Mouse (Mus musculus): ENCODE measurements around the gene Pdcl3. TPM values are rescaled to one million over a fixed set of nuclear protein-coding genes. Genes with fewer than 3 reads are reported as not detected.

Pdcl3 gene
- total and polyA plus RNA-seq, 3 experiments, result 51.6 to 67.0 (median 65.5) TPM

DNA sequence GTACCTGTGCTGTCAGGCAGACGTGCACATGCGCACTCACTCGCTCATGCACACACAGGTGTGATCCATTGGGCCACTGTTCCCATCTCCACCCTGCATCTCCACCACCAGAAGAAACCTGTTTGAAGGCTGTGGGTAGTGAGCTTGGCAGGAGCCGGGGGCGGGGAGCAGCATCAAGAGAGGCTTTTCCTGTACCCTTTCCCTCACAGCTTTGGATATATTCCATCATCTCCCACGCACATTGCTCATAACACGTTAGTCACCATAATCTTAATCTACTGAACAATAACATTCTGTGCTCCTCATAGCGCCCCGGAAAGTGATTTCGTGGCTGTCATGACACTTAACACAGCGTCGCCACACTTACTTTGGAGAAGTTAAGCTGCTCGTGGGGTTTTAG is 27.2 kb downstream of the Pdcl3 start:
- ATAC-seq (ENCODE audit: extremely low read depth, insufficient number of reproducible peaks, low FRiP score, poor library complexity, severe bottlenecking), result no peak
- H3K4me1 ChIP-seq (ENCODE audit: insufficient read depth, low read depth, low read length), result peaks cover 4% of the 10 kb centered on the region; the same call in 1 of the 2 replicates
- peaks cover 9% of the 10 kb centered on the region for H3K27me3 ChIP-seq (ENCODE audit: insufficient read depth, low read length)
- H3K36me3 ChIP-seq (replicated peaks), result no peaks in the 10 kb centered on the region
- no peak for DNase-seq (ENCODE audit: low spot score)
- H3K4me3 ChIP-seq (ENCODE audit: low read depth, low read length), result no peak overlapping the region
- TF ChIP-seq GATA2 (IDR thresholded peaks at IDR 0.05; ENCODE audit: borderline replicate concordance, low read depth, low read length) (no peak), TAL1 (conservative IDR thresholded peaks at IDR 0.05; ENCODE audit: low read depth, low read length) (no peak), POLR2AphosphoS5 (IDR thresholded peaks at IDR 0.05; ENCODE audit: insufficient replicate concordance, low read depth, low read length) (no peak), CTCF (IDR thresholded peaks at IDR 0.05; ENCODE audit: low read depth, low read length) (no peak), GATA1 (IDR thresholded peaks at IDR 0.05; ENCODE audit: borderline replicate concordance, low read length) (no peak)
- no peaks in the 10 kb centered on the region for H3K9me3 ChIP-seq (replicated peaks)

DNA sequence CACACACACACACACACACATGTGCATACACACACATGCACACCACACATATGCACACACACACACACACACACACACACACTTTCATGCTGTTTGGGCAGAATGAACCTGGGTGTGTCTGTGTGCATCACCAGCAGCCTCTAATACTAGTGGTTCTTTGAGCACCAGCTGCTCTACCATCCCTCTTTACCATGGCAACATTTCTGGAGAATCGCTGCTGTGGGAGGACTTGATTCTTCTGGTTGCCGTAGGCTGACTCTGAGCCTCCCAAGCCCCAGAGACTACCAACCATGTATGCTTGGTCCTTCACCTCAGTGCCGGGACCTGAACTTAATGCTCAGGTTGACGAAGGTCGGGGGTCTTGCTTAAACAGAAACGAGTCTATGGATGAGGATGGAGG is 28.4 kb downstream of the Pdcl3 start:
- no peak for TF ChIP-seq TAL1 (conservative IDR thresholded peaks at IDR 0.05; ENCODE audit: low read depth, low read length)
- TF ChIP-seq GATA1 (IDR thresholded peaks at IDR 0.05; ENCODE audit: borderline replicate concordance, low read length), result no peak
- no peak for TF ChIP-seq POLR2AphosphoS5 (IDR thresholded peaks at IDR 0.05; ENCODE audit: insufficient replicate concordance, low read depth, low read length)
- no peak for TF ChIP-seq CTCF (IDR thresholded peaks at IDR 0.05; ENCODE audit: low read depth, low read length)
- TF ChIP-seq GATA2 (IDR thresholded peaks at IDR 0.05; ENCODE audit: borderline replicate concordance, low read depth, low read length), result no peak
- DNase-seq (ENCODE audit: low spot score), result no peak
- Histone ChIP-seq H3K9me3 (replicated peaks) (no peaks in the 10 kb centered on the region), H3K4me3 (ENCODE audit: low read depth, low read length) (no peak overlapping the region), H3K4me1 (ENCODE audit: insufficient read depth, low read depth, low read length) (peaks cover 4% of the 10 kb centered on the region; the same call in 1 of the 2 replicates), H3K36me3 (replicated peaks) (no peaks in the 10 kb centered on the region), H3K27me3 (ENCODE audit: insufficient read depth, low read length) (peaks cover 9% of the 10 kb centered on the region)
- no peak for ATAC-seq (ENCODE audit: extremely low read depth, insufficient number of reproducible peaks, low FRiP score, poor library complexity, severe bottlenecking)

DNA sequence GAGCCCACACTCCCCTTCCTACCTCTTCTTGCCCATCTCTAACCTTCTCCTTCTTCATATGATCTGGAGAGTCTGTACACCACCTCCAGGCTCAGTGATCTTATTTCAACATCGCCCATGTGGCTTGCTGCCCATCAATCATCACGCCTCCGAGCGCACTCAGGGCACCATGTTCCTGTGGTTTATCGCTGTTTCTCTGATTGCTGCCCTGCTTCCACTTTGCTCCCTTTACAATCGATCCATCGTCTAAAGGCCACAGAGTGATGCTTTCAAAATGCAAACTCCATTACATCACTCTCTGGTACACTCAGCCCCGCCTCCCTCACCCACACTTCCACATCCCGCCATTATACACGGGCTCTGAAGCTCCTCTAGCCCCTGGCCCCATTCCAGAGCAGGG is 30.1 kb downstream of the Pdcl3 start:
- H3K36me3 ChIP-seq (replicated peaks), result no peaks in the 10 kb centered on the region
- ATAC-seq (ENCODE audit: extremely low read depth, insufficient number of reproducible peaks, low FRiP score, poor library complexity, severe bottlenecking), result no peak
- DNase-seq (ENCODE audit: low spot score), result no peak
- no peaks in the 10 kb centered on the region for H3K9me3 ChIP-seq (replicated peaks)
- H3K4me3 ChIP-seq (ENCODE audit: low read depth, low read length), result no peak overlapping the region
- H3K4me1 ChIP-seq (ENCODE audit: insufficient read depth, low read depth, low read length), result peaks cover 1% of the 10 kb centered on the region; the same call in 1 of the 2 replicates
- H3K27me3 ChIP-seq (ENCODE audit: insufficient read depth, low read length), result peaks cover 3% of the 10 kb centered on the region; the same call in 1 of the 2 replicates
- TF ChIP-seq CTCF (IDR thresholded peaks at IDR 0.05; ENCODE audit: low read depth, low read length) (no peak), GATA2 (IDR thresholded peaks at IDR 0.05; ENCODE audit: borderline replicate concordance, low read depth, low read length) (no peak), TAL1 (conservative IDR thresholded peaks at IDR 0.05; ENCODE audit: low read depth, low read length) (no peak), GATA1 (IDR thresholded peaks at IDR 0.05; ENCODE audit: borderline replicate concordance, low read length) (no peak), POLR2AphosphoS5 (IDR thresholded peaks at IDR 0.05; ENCODE audit: insufficient replicate concordance, low read depth, low read length) (no peak)

DNA sequence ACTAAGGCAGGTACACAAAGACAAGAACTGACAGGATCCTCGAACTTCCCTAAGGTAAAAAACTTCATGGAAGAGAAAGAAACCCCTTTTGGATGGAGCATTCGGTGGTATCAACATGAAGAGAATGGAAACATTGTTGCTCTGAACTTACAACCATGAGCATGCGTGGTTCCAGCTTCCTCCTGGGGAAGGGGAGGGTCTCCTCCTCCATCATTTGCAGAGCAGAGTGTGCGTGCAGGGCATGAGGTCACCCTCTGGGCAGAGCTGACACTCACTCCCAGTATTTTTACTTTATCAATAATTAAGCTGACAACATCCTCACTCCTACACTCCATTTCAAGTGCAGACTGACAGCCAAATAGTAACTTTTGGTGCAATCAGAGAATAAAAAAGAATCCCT is 32.5 kb downstream of the Pdcl3 start:
- Histone ChIP-seq H3K4me1 (ENCODE audit: insufficient read depth, low read depth, low read length) (no peaks in the 10 kb centered on the region), H3K9me3 (replicated peaks) (no peaks in the 10 kb centered on the region), H3K36me3 (replicated peaks) (no peaks in the 10 kb centered on the region), H3K27me3 (ENCODE audit: insufficient read depth, low read length) (peaks cover 2% of the 10 kb centered on the region; the same call in 1 of the 2 replicates), H3K4me3 (ENCODE audit: low read depth, low read length) (no peak overlapping the region)
- DNase-seq (ENCODE audit: low spot score), result no peak
- TF ChIP-seq CTCF (IDR thresholded peaks at IDR 0.05; ENCODE audit: low read depth, low read length) (no peak), GATA2 (IDR thresholded peaks at IDR 0.05; ENCODE audit: borderline replicate concordance, low read depth, low read length) (no peak), POLR2AphosphoS5 (IDR thresholded peaks at IDR 0.05; ENCODE audit: insufficient replicate concordance, low read depth, low read length) (no peak), GATA1 (IDR thresholded peaks at IDR 0.05; ENCODE audit: borderline replicate concordance, low read length) (no peak), TAL1 (conservative IDR thresholded peaks at IDR 0.05; ENCODE audit: low read depth, low read length) (no peak)
- ATAC-seq (ENCODE audit: extremely low read depth, insufficient number of reproducible peaks, low FRiP score, poor library complexity, severe bottlenecking), result no peak

DNA sequence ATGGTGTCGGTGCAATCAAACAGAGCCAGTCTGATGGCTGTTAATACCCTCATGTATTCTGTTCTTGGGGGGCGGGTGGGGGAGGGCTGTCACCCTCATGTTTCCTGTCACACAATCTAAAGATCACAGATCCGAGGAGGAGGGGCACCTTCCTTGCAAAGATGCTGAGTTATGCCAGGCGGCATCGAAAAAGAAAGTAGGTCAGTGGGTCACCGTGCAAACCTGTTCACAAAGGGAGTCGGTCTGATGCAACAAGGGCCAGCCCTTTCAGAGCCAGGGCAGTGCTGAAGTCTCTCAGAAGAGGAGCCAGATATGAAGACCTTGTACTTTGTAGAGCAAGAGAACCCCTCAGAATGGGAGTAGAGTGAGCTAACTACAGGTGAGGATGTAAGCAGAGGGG is 39.7 kb downstream of the Pdcl3 start:
- DNase-seq (ENCODE audit: low spot score), result no peak
- TF ChIP-seq CTCF (IDR thresholded peaks at IDR 0.05; ENCODE audit: low read depth, low read length) (no peak), GATA1 (IDR thresholded peaks at IDR 0.05; ENCODE audit: borderline replicate concordance, low read length) (no peak), TAL1 (conservative IDR thresholded peaks at IDR 0.05; ENCODE audit: low read depth, low read length) (no peak), POLR2AphosphoS5 (IDR thresholded peaks at IDR 0.05; ENCODE audit: insufficient replicate concordance, low read depth, low read length) (no peak), GATA2 (IDR thresholded peaks at IDR 0.05; ENCODE audit: borderline replicate concordance, low read depth, low read length) (no peak)
- Histone ChIP-seq H3K27me3 (ENCODE audit: insufficient read depth, low read length) (peaks cover 16% of the 10 kb centered on the region), H3K4me1 (ENCODE audit: insufficient read depth, low read depth, low read length) (no peaks in the 10 kb centered on the region), H3K36me3 (replicated peaks) (no peaks in the 10 kb centered on the region), H3K9me3 (replicated peaks) (no peaks in the 10 kb centered on the region), H3K4me3 (ENCODE audit: low read depth, low read length) (no peak overlapping the region)
- no peak for ATAC-seq (ENCODE audit: extremely low read depth, insufficient number of reproducible peaks, low FRiP score, poor library complexity, severe bottlenecking)

DNA sequence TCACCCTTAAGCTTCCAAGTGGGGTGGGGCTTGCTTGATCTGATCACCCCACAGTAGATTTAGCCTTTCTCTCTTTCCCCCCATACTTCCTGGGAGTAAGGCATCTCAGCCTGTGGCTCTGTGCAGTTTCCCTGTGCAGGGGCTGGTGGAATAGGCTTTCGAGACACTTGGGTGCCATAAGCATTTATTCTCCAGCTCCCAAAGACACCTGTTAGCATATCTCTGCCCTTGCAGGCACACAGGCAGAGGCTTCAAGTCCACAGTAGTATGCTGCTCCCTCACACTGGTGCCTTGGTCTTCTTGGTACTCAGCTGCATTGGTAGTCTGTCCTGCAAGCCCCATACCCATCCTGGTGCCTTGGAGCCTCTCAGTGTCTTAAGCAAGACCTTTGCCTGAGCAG is 40.4 kb downstream of the Pdcl3 start:
- no peak overlapping the region for H3K4me3 ChIP-seq (ENCODE audit: low read depth, low read length)

More for the DNA sequence above, 40.4 kb downstream of the Pdcl3 start:
- DNase-seq (ENCODE audit: low spot score), result no peak
- H3K4me1 ChIP-seq (ENCODE audit: insufficient read depth, low read depth, low read length), result no peaks in the 10 kb centered on the region
- H3K27me3 ChIP-seq (ENCODE audit: insufficient read depth, low read length), result peaks cover 16% of the 10 kb centered on the region
- ATAC-seq (ENCODE audit: extremely low read depth, insufficient number of reproducible peaks, low FRiP score, poor library complexity, severe bottlenecking), result no peak
- TF ChIP-seq TAL1 (conservative IDR thresholded peaks at IDR 0.05; ENCODE audit: low read depth, low read length), result no peak
- no peak for TF ChIP-seq GATA1 (IDR thresholded peaks at IDR 0.05; ENCODE audit: borderline replicate concordance, low read length)
- no peaks in the 10 kb centered on the region for H3K9me3 ChIP-seq (replicated peaks)
- no peaks in the 10 kb centered on the region for H3K36me3 ChIP-seq (replicated peaks)

Measured in G1E (cell line).